Mouse (Mus musculus): ENCODE measurements around the gene Kalrn.

The Kalrn gene

GRCm38 (mm10) chr16:33936885-33937284 is 636.4 kb downstream of the Kalrn start:
- no peak for DNase-seq (ENCODE audit: low spot score)

GRCm38 (mm10) chr16:33935407-33935785 is 637.9 kb downstream of the Kalrn start:
- DNase-seq (ENCODE audit: low spot score) = no peak

GRCm38 (mm10) chr16:33934701-33935406 is 638.5 kb downstream of the Kalrn start:
- no peak for DNase-seq (ENCODE audit: low spot score)

GRCm38 (mm10) chr16:33933411-33933810 is 639.9 kb downstream of the Kalrn start:
- DNase-seq (ENCODE audit: low spot score) = no peak

- no peak for DNase-seq (ENCODE audit: low spot score)
Observed at GRCm38 (mm10) chr16:33932126-33932525, 641.2 kb downstream of the Kalrn start.

- DNase-seq (ENCODE audit: low spot score) = no peak
Observed at GRCm38 (mm10) chr16:33931682-33932081, 641.6 kb downstream of the Kalrn start.

GRCm38 (mm10) chr16:33930785-33931184 is 642.5 kb downstream of the Kalrn start:
- no peak for DNase-seq (ENCODE audit: low spot score)

GRCm38 (mm10) chr16:33928788-33929462 is 644.4 kb downstream of the Kalrn start:
- no peak for DNase-seq (ENCODE audit: low spot score)

- DNase-seq (ENCODE audit: low spot score) = no peak
Observed at GRCm38 (mm10) chr16:33927263-33927824, 646.0 kb downstream of the Kalrn start.

GRCm38 (mm10) chr16:33923758-33924157 is 649.6 kb downstream of the Kalrn start:
- DNase-seq (ENCODE audit: low spot score) = no peak

GRCm38 (mm10) chr16:33923001-33923316 is 650.4 kb downstream of the Kalrn start:
- no peak for DNase-seq (ENCODE audit: low spot score)

GRCm38 (mm10) chr16:33922111-33923000 is 651.0 kb downstream of the Kalrn start:
- no peak for DNase-seq (ENCODE audit: low spot score)

- DNase-seq (ENCODE audit: low spot score) = no peak
Observed at GRCm38 (mm10) chr16:33921514-33921913, 651.8 kb downstream of the Kalrn start.

Data from ovary, postnatal 10 days (tissue).